Mouse (Mus musculus) liver, adult 2 months (tissue): ENCODE results near the gene Gata2. TPM values are rescaled to one million over a fixed set of nuclear protein-coding genes. Genes with fewer than 3 reads are reported as not detected.
A peak's percentile ranks its signal among the peaks of the same experiment; 100 is the strongest.

ENCODE experiments used
- DNase-seq: peaks from one replicate; pipeline ENCODE4 v3.0.0-alpha.2; 2011; ENCODE audit warnings: low read depth, low spot score; ENCODE audit errors: extremely low read depth
- H3K27ac ChIP-seq: fragments of 200-500 bp; replicated peaks from 2 replicates; pipeline ENCODE4 v1.5.1; 2012; ENCODE audit warnings: low read depth, mild to moderate bottlenecking, control low read depth, inconsistent platforms, low read length; ENCODE audit not compliant: insufficient read depth
- H3K27me3 ChIP-seq: fragments of 200-500 bp; 2 replicates; pipeline ENCODE4 v1.6.1; 2012; ENCODE audit warnings: mild to moderate bottlenecking, moderate library complexity, low read length, inconsistent platforms; ENCODE audit not compliant: control insufficient read depth, insufficient read depth
- H3K36me3 ChIP-seq: fragments of 200-500 bp; 2 replicates; pipeline ENCODE4 v1.6.1; 2012; ENCODE audit warnings: low read length, inconsistent platforms; ENCODE audit not compliant: control insufficient read depth, insufficient read depth
- H3K4me1 ChIP-seq: fragments of 200-500 bp; 2 replicates; pipeline ENCODE4 v1.6.1; 2011; ENCODE audit warnings: low read length; ENCODE audit not compliant: control insufficient read depth, insufficient read depth
- H3K4me3 ChIP-seq: fragments of 200-500 bp; 2 replicates; pipeline ENCODE4 v1.5.1; 2011; ENCODE audit warnings: low read depth, mild to moderate bottlenecking, control low read depth, low read length, moderate library complexity; ENCODE audit not compliant: insufficient read depth
- H3K79me2 ChIP-seq: fragments of 200-500 bp; 2 replicates; pipeline ENCODE4 v1.6.1; 2012; ENCODE audit warnings: inconsistent platforms, mild to moderate bottlenecking, low read length, moderate library complexity; ENCODE audit not compliant: control insufficient read depth, insufficient read depth
- H3K9ac ChIP-seq: fragments of 200-500 bp; 2 replicates; pipeline ENCODE4 v1.6.1; 2012; ENCODE audit warnings: low read depth, mild to moderate bottlenecking, control low read depth, inconsistent platforms, low read length
- CTCF ChIP-seq: fragments of 200-500 bp; IDR thresholded peaks from 2 replicates; pipeline ENCODE4 v1.5.1; 2011; ENCODE audit warnings: low read depth, low read length, control low read depth
- POLR2A ChIP-seq: fragments of 200-500 bp; IDR thresholded peaks from 2 replicates; pipeline ENCODE4 v1.6.1; 2011; ENCODE audit warnings: low read length, control low read depth; ENCODE audit not compliant: insufficient read depth; ENCODE audit errors: extremely low read depth
- WGBS: fragments of 180-500 bp; shearing (Covaris S2); methylation state at CpG from one replicate; pipeline ENCODE4 v1.1.7; 2018; 5-methylcytosine and 5-hydroxymethylcytosine counted together
- polyA plus RNA-seq: library from polyadenylated mRNA; depleted of rRNA; stranded (reverse); fragments of >200 nt; gene quantifications from 2 replicates; pipeline ENCODE4 v1.2.3, GENCODE M21; 2012; rRNA removed
- total RNA-seq: library from RNA; depleted of rRNA; stranded (reverse); fragments of >200 nt; gene quantifications from 2 replicates; pipeline ENCODE4 v1.2.3, GENCODE M21; 2014; rRNA removed

Gata2 gene
- total RNA-seq: 0.09 and 0.27 TPM in 2 replicates
- 1.3 and 1.7 TPM in 2 replicates for polyA plus RNA-seq

GRCm38 (mm10) chr6:88193433-88194052 lies at the start of gene Gata2:
Gene Gata2, plus strand, starts transcription at chr6:88193891.
- H3K36me3 ChIP-seq: no peaks in the 10 kb centered on the region
- H3K4me3 ChIP-seq: peak within 1 kb of the TSS; percentile 39; the same call in 1 of the 2 replicates
- no peaks in the 10 kb centered on the region for H3K4me1 ChIP-seq
- no peaks in the 10 kb centered on the region for H3K79me2 ChIP-seq
- H3K27ac ChIP-seq: no peak within 1 kb of the TSS
- WGBS: 4% methylated on average over 57 of the region's 57 CpGs
- DNase-seq: peak; percentile 6
- peak within 1 kb of the TSS; percentile 54 for H3K9ac ChIP-seq
- peaks cover 33% of the 10 kb centered on the region for H3K27me3 ChIP-seq
- TF ChIP-seq POLR2A (no peak), CTCF (peak; percentile 23; the same call in 1 of the 2 replicates)

- 90% methylated on average over 4 of the region's 4 CpGs for WGBS
- Histone ChIP-seq H3K4me3 (no peak overlapping the region), H3K9ac (no peak overlapping the region), H3K27ac (no peak overlapping the region), H3K4me1 (no peaks in the 10 kb centered on the region), H3K36me3 (no peaks in the 10 kb centered on the region), H3K27me3 (no peaks in the 10 kb centered on the region), H3K79me2 (no peaks in the 10 kb centered on the region)
- no peak for TF ChIP-seq POLR2A
- no peak for TF ChIP-seq CTCF
- DNase-seq: no peak
Observed at GRCm38 (mm10) chr6:88145793-88146192, 47.9 kb upstream of the Gata2 start.

DNA sequence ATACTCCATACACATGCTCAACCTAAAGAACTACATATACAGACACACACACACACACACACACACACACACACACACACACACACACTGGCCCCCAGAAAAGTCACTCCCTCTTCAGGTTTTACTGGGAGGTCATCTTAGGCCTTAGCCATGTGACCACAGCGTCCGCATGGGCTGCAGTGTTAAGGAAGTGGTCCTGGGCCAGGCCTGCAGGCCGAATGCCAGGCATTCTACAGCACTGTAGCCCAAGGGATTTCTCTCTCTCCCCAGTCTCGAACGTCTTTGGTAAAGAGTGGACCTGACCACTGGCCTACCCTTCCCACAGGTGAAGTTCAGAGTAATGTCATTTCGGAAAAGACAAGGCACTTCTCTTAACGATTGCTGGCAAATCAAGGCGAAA lies 47.1 kb upstream of the Gata2 start:
- Histone ChIP-seq H3K27me3 (no peaks in the 10 kb centered on the region), H3K9ac (no peak overlapping the region), H3K4me3 (no peak overlapping the region), H3K79me2 (no peaks in the 10 kb centered on the region), H3K4me1 (no peaks in the 10 kb centered on the region), H3K27ac (no peak overlapping the region), H3K36me3 (no peaks in the 10 kb centered on the region)
- DNase-seq: no peak
- TF ChIP-seq POLR2A (no peak), CTCF (no peak)
- 83% methylated on average over 8 of the region's 8 CpGs for WGBS

DNA sequence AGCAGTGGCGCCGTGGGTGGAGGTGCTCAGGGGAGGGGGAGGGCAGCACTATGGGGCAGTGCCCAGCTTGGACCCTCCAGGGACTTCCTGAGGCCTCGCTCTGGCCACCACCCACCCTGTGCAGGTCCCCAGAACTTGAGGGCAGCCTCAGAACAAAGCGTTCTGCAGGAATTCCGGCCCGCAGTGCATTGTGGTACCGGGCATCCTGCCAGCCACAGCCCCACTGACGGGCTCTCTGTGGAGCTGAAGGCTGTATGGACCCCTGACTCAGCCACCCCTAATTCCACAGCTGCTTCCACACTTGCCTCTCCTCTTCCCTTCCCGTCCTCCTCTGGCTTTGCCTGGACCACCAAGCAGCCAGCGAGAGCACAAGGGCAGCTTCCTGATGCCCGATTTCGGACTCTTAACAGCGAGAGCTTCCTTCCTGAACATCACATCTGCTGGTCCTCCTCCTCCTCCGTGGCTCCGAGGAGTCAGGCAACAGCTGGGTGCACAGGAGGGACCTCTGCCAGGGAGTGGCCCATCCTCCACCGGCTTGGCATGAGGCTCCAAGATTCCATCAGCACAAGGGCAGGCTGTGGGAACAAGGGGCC lies 46.2 kb upstream of the Gata2 start:
- H3K9ac ChIP-seq: no peak overlapping the region
- H3K27me3 ChIP-seq: no peaks in the 10 kb centered on the region
- WGBS: 74% methylated on average over 16 of the region's 16 CpGs
- no peaks in the 10 kb centered on the region for H3K36me3 ChIP-seq
- TF ChIP-seq POLR2A (no peak), CTCF (no peak)
- no peak overlapping the region for H3K27ac ChIP-seq
- no peak for DNase-seq
- H3K4me1 ChIP-seq: no peaks in the 10 kb centered on the region
- H3K4me3 ChIP-seq: no peak overlapping the region
- H3K79me2 ChIP-seq: no peaks in the 10 kb centered on the region

- 72% methylated on average over 4 of the region's 4 CpGs for WGBS
- no peak overlapping the region for H3K9ac ChIP-seq
- no peaks in the 10 kb centered on the region for H3K27me3 ChIP-seq
- H3K4me1 ChIP-seq: no peaks in the 10 kb centered on the region
- no peaks in the 10 kb centered on the region for H3K36me3 ChIP-seq
- no peak for DNase-seq
- H3K79me2 ChIP-seq: no peaks in the 10 kb centered on the region
- no peak overlapping the region for H3K4me3 ChIP-seq
- no peak overlapping the region for H3K27ac ChIP-seq
- TF ChIP-seq CTCF (peak; percentile 15; the same call in 1 of the 2 replicates), POLR2A (no peak)
Observed at GRCm38 (mm10) chr6:88151335-88151734, 42.4 kb upstream of the Gata2 start.

GRCm38 (mm10) chr6:88152127-88152705 lies 41.5 kb upstream of the Gata2 start:
- H3K36me3 ChIP-seq: no peaks in the 10 kb centered on the region
- peak overlapping the region; percentile 68 for H3K27ac ChIP-seq

More at GRCm38 (mm10) chr6:88152127-88152705, 41.5 kb upstream of the Gata2 start:
- no peak for DNase-seq
- no peak for TF ChIP-seq POLR2A
- TF ChIP-seq CTCF: no peak
- 73% methylated on average over 14 of the region's 14 CpGs for WGBS
- Histone ChIP-seq H3K4me1 (no peaks in the 10 kb centered on the region), H3K27me3 (no peaks in the 10 kb centered on the region), H3K9ac (peak overlapping the region; percentile 26; the same call in 1 of the 2 replicates), H3K4me3 (no peak overlapping the region), H3K79me2 (no peaks in the 10 kb centered on the region)
